Mouse (Mus musculus) stomach, embryonic 16.5 days (tissue): ENCODE data around the gene Sbf2. TPM values are rescaled to one million over a fixed set of nuclear protein-coding genes. Genes with fewer than 3 reads are reported as not detected.
"Not testable (repeated sequence)": the region's sequence is repeated elsewhere in the genome, so short reads cannot be mapped to it uniquely, and the experiment has no call there.

Source experiments
- ATAC-seq: fragments of 200-750 bp; cut with Nextera tagmentation; 2 replicates; pipeline ENCODE4 v1.8.0; 2017; ENCODE audit warnings: moderate number of reproducible peaks, moderate TSS enrichment; ENCODE audit not compliant: insufficient read depth, low FRiP score
- H3K27ac ChIP-seq: fragments of 300-500 bp; sonication (generic); 2 replicates; pipeline ENCODE4 v1.5.1; 2014; ENCODE audit warnings: low read length
- H3K27me3 ChIP-seq: fragments of 300-500 bp; sonication (generic); 2 replicates; pipeline ENCODE4 v1.6.1; 2014; ENCODE audit warnings: low read length, control low read depth, mixed read lengths; ENCODE audit not compliant: control insufficient read depth, insufficient read depth
- H3K36me3 ChIP-seq: fragments of 300-500 bp; sonication (generic); 2 replicates; pipeline ENCODE4 v1.6.1; 2014; ENCODE audit warnings: low read length; ENCODE audit not compliant: control insufficient read depth, insufficient read depth
- H3K4me1 ChIP-seq: fragments of 300-500 bp; sonication (generic); 2 replicates; pipeline ENCODE4 v1.6.1; 2014; ENCODE audit warnings: low read length, control low read depth, mixed read lengths; ENCODE audit not compliant: control insufficient read depth, insufficient read depth
- H3K4me2 ChIP-seq: fragments of 300-500 bp; sonication (generic); 2 replicates; pipeline ENCODE4 v1.6.1; 2014; ENCODE audit warnings: low read depth, low read length, mixed read lengths
- H3K4me3 ChIP-seq: fragments of 300-500 bp; sonication (generic); replicated peaks from 2 replicates; pipeline ENCODE4 v1.5.1; 2014; ENCODE audit warnings: mild to moderate bottlenecking, low read length
- H3K9ac ChIP-seq: fragments of 300-500 bp; sonication (generic); 2 replicates; pipeline ENCODE4 v1.6.1; 2014; ENCODE audit warnings: low read length
- H3K9me3 ChIP-seq: fragments of 300-500 bp; sonication (generic); replicated peaks from 2 replicates; pipeline ENCODE4 v1.6.1; 2016; ENCODE audit warnings: low read length, control low read depth; ENCODE audit not compliant: control insufficient read depth
- WGBS: fragments of 180-500 bp; shearing (Covaris S2); extraction: QIAGEN DNeasy Blood & Tissue Kit; methylation state at CpG from one replicate; pipeline ENCODE4 v1.1.7; 2014; 5-methylcytosine and 5-hydroxymethylcytosine counted together
- polyA plus RNA-seq: library from polyadenylated mRNA; unstranded; fragments of >200 nt; fragmentation: Nextera tagmentation; extraction: Ambion mirVana; gene quantifications from 2 replicates; pipeline ENCODE4 v1.2.1, GENCODE M21; 2015

Gene Sbf2
- polyA plus RNA-seq, 1 experiment from 2014 or later = 31.6 TPM

DNA sequence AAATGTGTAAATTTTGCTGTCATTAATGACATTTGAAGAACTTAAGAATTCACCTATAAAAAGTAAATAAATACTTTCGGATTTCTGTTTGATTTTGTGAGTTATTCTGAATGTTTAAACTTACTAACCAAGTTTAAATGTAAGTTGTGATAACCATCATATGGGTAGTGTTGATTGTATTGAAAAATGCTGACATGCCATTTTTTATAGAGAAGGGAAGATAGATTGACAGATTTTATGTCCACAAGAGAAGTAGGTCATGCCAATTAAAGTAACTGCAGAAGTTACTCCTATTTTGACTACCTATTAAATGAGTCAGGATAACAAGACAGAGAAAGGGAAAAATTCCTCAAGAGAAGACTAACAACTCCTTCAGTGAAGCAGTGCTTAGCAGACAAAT, 53.1 kb downstream of the Sbf2 start:
- Histone ChIP-seq H3K27ac (no peak overlapping the region), H3K9me3 (no peaks in the 10 kb centered on the region), H3K4me2 (no peak overlapping the region), H3K27me3 (no peaks in the 10 kb centered on the region), H3K9ac (no peak overlapping the region), H3K4me1 (no peaks in the 10 kb centered on the region), H3K4me3 (no peak overlapping the region), H3K36me3 (no peaks in the 10 kb centered on the region)
- ATAC-seq = no peak
- 72% methylated on average over 1 of the region's 1 CpGs for WGBS

DNA sequence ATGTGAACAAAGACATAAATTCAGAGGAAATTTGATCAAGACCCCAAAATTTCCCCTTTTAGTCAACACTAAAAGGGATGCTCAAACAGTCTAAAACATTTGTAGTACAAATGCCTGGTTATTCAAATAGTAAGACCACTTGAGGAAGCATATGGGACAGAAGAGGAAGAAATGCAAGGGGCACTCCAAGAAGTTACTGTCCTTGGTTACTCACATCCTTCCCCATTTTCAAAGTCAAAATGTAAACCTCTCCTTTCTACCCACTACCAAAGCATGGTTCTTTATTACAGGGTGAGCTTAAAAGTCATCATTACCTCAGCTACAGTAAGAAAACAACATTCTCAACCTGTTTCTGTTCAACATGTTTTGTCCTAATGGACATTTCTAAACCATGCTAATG, 57.7 kb downstream of the Sbf2 start:
- no peak overlapping the region for H3K9ac ChIP-seq
- H3K36me3 ChIP-seq = no peaks in the 10 kb centered on the region
- no peaks in the 10 kb centered on the region for H3K27me3 ChIP-seq
- H3K27ac ChIP-seq = no peak overlapping the region
- peaks cover 4% of the 10 kb centered on the region; the same call in 1 of the 2 replicates for H3K4me1 ChIP-seq
- H3K4me3 ChIP-seq = no peak overlapping the region
- no peak for ATAC-seq
- no peak overlapping the region for H3K4me2 ChIP-seq
- H3K9me3 ChIP-seq = no peaks in the 10 kb centered on the region

DNA sequence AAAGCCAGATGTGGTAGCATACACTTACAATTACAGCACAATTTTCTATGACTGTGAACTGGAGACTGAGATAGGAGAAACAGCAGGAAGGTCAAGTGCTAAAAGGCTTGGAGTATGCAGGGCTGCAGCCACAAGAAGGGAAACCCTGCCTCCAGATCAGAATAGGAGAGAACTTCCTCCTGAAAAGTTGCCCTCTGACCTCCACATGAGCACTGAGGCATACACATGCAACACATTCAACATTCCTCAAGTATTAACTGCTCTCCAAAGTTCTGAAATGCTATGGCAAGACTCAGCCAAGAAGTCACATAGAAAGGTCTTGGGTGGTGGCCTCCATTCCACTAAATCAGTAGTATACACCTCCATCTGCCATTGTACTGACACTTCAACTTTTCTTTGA, 58.5 kb downstream of the Sbf2 start:
- no peak for ATAC-seq
- Histone ChIP-seq H3K4me3 (no peak overlapping the region), H3K27ac (no peak overlapping the region), H3K9ac (no peak overlapping the region), H3K4me2 (no peak overlapping the region), H3K4me1 (peaks cover 4% of the 10 kb centered on the region; the same call in 1 of the 2 replicates), H3K36me3 (no peaks in the 10 kb centered on the region), H3K27me3 (no peaks in the 10 kb centered on the region), H3K9me3 (no peaks in the 10 kb centered on the region)

DNA sequence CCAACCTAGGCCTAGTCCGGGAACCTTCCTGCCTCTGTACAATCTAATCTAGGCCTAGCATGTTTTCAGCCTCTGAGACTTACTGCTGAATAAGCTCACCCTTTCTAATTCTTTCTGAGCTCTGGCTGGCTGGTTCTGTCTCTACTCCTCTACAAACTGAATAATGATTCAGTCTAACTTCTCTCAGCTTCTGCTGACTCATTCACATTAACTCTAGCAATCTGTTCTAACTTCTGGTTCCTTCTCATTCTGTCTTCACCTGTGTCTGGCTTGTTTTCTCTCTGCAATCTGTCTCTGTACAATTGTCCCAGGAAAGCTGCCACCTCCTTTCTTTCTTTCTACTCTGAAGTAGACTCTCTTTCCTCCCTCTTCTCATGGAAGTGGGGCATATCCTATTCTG, 59.5 kb downstream of the Sbf2 start:
- Histone ChIP-seq H3K9me3 (no peaks in the 10 kb centered on the region), H3K27ac (no peak overlapping the region), H3K9ac (no peak overlapping the region), H3K4me2 (no peak overlapping the region), H3K4me3 (no peak overlapping the region), H3K36me3 (no peaks in the 10 kb centered on the region), H3K27me3 (no peaks in the 10 kb centered on the region), H3K4me1 (peaks cover 4% of the 10 kb centered on the region; the same call in 1 of the 2 replicates)
- ATAC-seq = no peak
- WGBS = 73% methylated on average over 1 of the region's 1 CpGs

DNA sequence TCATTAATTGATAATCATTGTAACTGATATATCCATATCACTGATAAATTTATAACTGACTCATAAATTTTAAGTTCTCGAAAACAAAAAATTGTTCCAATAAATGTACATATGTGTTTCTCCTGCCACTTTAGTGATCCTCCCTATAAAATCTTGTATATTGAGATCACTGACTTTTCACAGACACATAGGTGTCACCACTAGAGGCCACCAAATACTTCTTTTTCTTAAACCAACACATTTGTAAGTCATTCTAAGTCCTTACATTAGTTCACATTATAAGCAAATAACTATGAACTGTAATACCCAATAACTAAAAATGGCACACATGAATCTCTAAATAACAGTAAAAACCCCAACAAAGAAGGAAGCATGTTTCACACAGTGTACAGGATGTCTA, 66.5 kb downstream of the Sbf2 start:
- Histone ChIP-seq H3K4me3 (no peak overlapping the region), H3K27ac (no peak overlapping the region), H3K9ac (no peak overlapping the region), H3K27me3 (no peaks in the 10 kb centered on the region), H3K9me3 (no peaks in the 10 kb centered on the region), H3K4me2 (no peak overlapping the region), H3K4me1 (no peaks in the 10 kb centered on the region), H3K36me3 (no peaks in the 10 kb centered on the region)
- no peak for ATAC-seq
- 93% methylated on average over 1 of the region's 1 CpGs for WGBS

DNA sequence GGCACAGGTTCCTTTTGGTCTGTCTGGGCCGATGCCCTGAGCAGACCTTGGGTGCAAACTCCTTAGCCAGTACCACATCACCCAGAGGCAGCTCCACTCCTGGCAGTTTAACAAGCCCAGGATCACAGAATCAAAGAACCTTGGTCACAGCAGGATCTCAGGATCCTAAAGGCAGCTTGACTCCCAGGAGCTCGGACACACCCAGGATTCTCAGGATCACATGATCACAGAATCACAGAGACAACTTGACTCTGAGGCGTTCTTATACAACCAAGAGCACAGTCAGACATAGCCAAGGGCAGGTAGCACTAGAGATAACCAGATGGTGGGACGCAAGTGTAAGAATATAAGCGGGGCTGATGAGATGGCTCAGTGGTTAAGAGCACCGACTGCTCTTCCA, 71.4 kb downstream of the Sbf2 start:
- no peaks in the 10 kb centered on the region for H3K4me1 ChIP-seq
- H3K9me3 ChIP-seq = no peaks in the 10 kb centered on the region
- no peak overlapping the region for H3K27ac ChIP-seq
- H3K4me3 ChIP-seq = no peak overlapping the region
- H3K36me3 ChIP-seq = no peaks in the 10 kb centered on the region
- H3K4me2 ChIP-seq = no peak overlapping the region
- no peak for ATAC-seq
- 85% methylated on average over 6 of the region's 6 CpGs for WGBS
- H3K9ac ChIP-seq = no peak overlapping the region
- H3K27me3 ChIP-seq = no peaks in the 10 kb centered on the region

DNA sequence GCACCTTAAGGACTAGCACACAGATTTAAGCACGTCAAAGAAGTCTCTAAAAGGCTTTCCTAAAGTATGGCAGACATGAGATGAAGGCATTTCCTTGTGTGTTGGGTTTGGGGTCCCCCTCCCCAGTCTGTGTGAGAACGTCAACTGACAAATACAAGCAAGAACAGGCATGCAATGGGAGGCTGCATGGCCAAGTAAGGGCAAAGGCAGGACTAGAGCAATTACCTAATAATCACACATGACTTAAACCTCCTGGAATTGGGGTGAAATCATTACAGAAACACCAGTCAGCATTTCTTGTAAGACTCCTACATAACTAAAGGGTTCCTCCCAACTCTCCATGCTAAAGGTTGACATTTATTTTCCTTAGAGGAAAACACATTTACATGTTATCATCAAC, 75.5 kb downstream of the Sbf2 start:
- WGBS = 54% methylated on average over 2 of the region's 2 CpGs
- Histone ChIP-seq H3K27me3 (no peaks in the 10 kb centered on the region), H3K4me2 (no peak overlapping the region), H3K27ac (no peak overlapping the region), H3K4me3 (no peak overlapping the region), H3K9ac (no peak overlapping the region), H3K4me1 (no peaks in the 10 kb centered on the region), H3K9me3 (no peaks in the 10 kb centered on the region), H3K36me3 (no peaks in the 10 kb centered on the region)
- no peak for ATAC-seq

DNA sequence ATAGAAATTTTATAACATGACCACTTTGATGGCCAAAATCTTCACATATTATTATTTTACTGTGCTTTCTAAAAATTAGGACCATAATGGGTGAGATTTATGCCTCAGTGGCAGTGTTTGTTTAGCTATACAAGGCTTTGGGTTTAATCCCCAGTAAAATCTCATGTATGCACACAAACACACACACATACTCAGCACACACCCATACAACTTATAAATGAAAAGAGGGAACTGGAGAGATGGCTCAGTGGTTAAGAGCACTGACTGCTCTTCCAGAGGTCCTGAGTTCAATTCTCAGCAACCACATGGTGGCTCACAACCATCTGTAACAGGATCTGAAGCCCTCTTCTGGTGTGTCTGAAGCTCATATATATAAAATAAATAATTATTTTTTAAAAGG, 84.4 kb downstream of the Sbf2 start:
- not testable (repeated sequence) for H3K9ac ChIP-seq, H3K9me3 ChIP-seq, H3K4me3 ChIP-seq, H3K4me2 ChIP-seq, H3K27ac ChIP-seq, H3K36me3 ChIP-seq, H3K4me1 ChIP-seq, H3K27me3 ChIP-seq, ATAC-seq

DNA sequence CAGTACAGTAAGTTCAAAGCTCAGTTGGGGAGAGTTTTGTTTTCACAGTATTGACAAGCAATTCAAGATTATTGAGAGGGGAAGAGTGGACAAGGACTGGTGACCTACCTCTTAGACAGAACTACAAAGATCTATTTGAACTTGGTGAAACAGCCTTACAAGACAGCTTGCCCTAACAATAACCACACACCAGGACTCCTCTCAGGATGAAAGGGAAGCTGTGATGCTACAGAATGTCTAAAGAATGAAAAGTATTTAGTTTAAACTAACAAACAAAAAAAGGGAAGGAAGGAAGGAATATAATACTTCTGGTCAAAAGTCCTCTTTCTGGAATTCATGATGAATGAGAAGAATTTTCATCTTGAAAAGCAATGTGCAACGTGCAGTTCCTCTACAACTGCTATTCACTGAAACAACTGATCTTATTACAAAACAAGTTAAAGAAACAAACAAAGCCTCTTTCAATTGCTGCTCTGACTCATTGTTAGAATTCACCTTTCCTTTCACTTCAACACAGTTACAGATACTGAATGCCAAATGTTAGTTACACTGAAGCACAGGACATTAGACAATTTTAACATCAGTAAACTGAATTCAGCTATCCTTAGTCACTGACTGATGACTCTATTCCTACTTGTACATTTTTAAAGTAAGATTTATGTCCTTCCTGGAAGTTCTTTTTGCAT, 89.5 kb downstream of the Sbf2 start:
- no peak overlapping the region for H3K27ac ChIP-seq
- H3K27me3 ChIP-seq = no peaks in the 10 kb centered on the region
- 24% methylated on average over 1 of the region's 1 CpGs for WGBS
- ATAC-seq = no peak
- H3K4me2 ChIP-seq = no peak overlapping the region
- H3K36me3 ChIP-seq = no peaks in the 10 kb centered on the region
- H3K4me1 ChIP-seq = peaks cover 4% of the 10 kb centered on the region
- no peaks in the 10 kb centered on the region for H3K9me3 ChIP-seq
- H3K4me3 ChIP-seq = no peak overlapping the region
- H3K9ac ChIP-seq = no peak overlapping the region
